Mouse (Mus musculus): ENCODE data around the gene Plpp6. TPM values are rescaled to one million over a fixed set of nuclear protein-coding genes. Genes with fewer than 3 reads are reported as not detected.
"Not testable (repeated sequence)": the region's sequence is repeated elsewhere in the genome, so short reads cannot be mapped to it uniquely, and the experiment has no call there.

Gene Plpp6
- total RNA-seq, 2 experiments from 2014 or later = 5.9 to 6.8 TPM

GRCm38 (mm10) chr19:28970251-28970650 is 6.5 kb downstream of the Plpp6 start:
- intact Hi-C loops (cut with DNase I) = loop anchor here (5.0 kb wide), 1 partner anchor 282 kb away; the partner anchor contains the start of gene Jak2
- no peak for DNase-seq (ENCODE audit: low spot score)

DNA sequence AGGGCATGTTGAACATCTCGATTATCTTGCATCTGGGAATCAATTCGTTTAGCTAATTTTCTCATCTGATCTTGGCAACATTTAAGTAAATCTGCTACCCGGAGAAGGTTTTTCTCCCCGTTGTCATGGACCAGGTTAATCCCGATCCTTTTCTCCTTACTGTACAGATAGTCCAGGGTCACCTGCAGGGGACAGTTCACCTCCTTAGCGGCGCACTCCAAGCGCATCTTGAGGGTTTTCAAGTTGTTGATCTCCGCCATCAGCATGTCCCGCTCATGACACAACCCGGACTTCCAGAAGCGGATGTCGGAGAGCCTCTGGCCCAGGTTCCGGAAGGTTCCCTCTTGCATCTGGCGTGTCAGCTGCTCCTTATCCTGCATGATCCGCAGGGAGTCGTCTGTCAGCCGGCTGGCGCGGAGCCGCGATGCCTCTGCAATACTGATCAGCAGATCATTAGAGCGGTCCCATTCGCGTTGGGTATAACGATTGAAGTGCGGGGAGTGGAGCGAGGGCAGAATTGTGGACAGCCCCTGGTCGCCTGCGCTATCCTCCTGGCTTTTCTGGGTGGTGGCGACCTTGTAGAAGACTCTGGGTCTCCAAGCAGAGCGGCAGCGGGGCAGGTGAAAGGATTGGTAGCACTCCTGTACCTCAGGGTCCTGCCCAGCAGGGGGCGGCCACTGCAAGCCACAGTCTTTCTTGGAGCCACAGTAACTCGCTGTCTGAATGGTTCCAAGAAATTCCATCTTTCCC is 11.3 kb downstream of the Plpp6 start:
- intact Hi-C loops (cut with DNase I) = loop anchor here (1.0 to 5.0 kb wide), 2 partner anchors 277 to 380 kb away; partner anchors contain the start of gene Jak2
- peak; percentile 36 for DNase-seq (ENCODE audit: low spot score)

DNA sequence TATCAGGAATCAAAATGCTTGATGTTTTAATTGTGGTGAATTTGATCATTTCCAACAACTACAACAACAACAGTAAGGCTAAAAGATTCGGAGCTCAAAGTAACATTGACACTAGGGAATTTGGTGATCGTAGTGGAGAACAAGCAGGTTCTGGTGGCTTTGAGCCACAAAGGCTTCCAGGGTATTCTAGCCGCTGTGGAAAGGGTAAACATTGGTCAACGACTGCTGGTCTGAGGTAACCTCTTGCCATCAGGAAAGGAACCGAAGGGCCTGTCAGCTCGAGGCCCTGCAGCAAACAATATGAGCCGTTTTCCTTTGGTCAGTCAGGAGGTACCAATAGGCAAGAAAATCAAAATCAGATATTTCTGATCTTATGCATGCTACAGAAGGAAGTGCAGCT is 18.9 kb downstream of the Plpp6 start:
- intact Hi-C loops (cut with DNase I) = no loop called here
- no peak for DNase-seq (ENCODE audit: low spot score)

DNA sequence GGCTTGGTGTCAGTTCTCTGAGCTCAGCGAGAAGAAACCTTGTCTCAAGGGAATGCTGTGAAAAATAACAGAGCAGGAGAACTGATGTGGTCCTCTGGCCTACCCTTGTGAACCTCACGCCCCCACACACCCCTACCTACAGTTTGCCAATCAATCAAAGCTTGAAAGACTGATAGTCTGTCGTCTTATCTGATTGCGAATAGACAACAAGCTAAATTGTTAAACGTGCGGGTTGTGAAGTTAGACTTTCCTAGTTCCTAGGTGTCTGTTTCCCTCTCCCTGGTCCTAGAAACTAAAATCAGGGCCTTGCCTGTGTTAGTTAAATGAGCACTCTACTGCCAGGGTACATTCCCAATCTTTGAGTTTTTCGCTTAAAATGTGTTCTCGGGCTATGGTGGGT is 25.8 kb downstream of the Plpp6 start:
- intact Hi-C loops (cut with DNase I) = no loop called here

GRCm38 (mm10) chr19:28990194-28990589 is 26.4 kb downstream of the Plpp6 start, which contains the start of gene Cdc37l1:
Cdc37l1 (plus strand) TSS chr19:28990352.
- DNase-seq (ENCODE audit: low spot score) = peak; percentile 97

More for the DNA sequence above, 25.8 kb downstream of the Plpp6 start:
- no peak for DNase-seq (ENCODE audit: low spot score)

DNA sequence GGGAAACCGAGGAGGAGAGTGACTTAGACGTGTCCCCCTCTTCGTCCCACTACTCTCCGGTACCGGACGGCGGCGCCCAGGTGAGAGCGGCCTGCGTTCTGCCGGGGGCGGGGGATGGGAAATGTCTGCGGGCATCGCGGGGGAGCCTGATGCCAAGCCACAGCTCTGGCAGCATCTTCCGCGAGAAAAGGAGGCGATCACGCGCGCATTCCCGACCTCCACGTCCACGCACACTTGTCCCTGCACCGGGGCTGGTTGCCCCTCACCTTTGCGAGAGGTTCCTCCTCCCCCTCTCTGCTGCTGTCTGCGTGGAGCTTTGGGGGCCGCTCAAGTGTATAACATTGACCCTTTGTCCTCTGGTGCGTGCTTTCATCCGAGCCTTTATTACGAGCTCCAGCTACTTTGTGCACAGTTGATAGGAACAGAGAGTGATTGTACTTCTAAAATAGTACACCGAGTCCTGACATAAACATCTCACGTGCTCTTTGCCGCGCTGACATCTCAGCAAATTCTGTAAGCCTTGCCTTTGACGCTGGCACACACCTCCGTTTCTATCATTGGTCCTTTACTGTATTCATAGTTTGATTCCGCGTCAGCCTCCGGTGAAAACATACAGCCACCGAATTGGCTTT is 27.0 kb downstream of the Plpp6 start:
- DNase-seq (ENCODE audit: low spot score) = no peak
- intact Hi-C loops (cut with DNase I) = loop anchor here (5.0 kb wide), 2 partner anchors 57 to 262 kb away; partner anchors contain the start of genes Ak3 and Jak2

More at GRCm38 (mm10) chr19:28990194-28990589, 26.4 kb downstream of the Plpp6 start, which contains the start of gene Cdc37l1:
- intact Hi-C loops (cut with DNase I) = loop anchor here (5.0 kb wide), 2 partner anchors 57 to 262 kb away; partner anchors contain the start of genes Ak3 and Jak2

DNA sequence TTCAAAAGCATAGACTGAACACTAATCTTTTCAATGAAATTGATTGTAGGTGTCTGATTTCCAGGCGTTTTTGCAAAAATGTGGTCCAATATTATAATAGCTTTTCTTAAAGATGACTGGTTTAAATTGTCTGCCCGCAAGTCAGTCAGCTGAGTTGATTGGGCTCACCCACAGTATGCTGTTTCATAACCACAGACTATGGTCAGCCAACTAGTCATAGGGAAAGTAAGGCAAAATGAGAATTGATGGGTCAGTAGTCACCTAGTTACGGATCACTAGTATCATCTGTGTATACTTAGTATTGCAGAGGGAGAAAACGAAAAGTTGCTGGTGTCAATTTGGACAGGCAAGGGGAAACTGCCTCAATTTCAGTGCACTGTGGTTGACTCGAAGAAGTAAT is 27.6 kb downstream of the Plpp6 start:
- no peak for DNase-seq (ENCODE audit: low spot score)
- intact Hi-C loops (cut with DNase I) = loop anchor here (5.0 kb wide), 2 partner anchors 56 to 261 kb away; partner anchors contain the start of genes Ak3 and Jak2

GRCm38 (mm10) chr19:28994870-28995269 is 31.1 kb downstream of the Plpp6 start:
- intact Hi-C loops (cut with DNase I) = loop anchor here (5.0 kb wide), 2 partner anchors 52 to 257 kb away; partner anchors contain the start of genes Ak3 and Jak2
- DNase-seq (ENCODE audit: low spot score) = no peak

DNA sequence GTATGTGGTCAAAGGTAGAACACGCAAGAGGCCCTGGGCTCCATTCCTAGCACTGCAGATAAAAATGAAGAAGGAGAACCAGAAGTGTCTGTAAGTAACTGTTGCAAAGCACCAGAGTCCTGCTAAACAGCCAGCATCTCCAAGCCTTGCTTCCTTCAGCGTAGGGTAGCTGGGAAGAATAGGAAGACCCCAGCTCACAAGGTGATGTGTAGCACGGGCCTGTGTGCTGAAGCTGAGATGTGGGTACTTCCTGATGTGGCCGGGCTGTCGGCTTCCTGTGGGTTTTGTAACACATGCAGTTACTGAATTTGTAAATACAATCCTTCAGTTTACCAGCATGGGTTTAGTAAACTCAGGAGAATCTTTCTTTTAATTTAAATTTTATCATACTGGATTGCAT is 31.6 kb downstream of the Plpp6 start:
- intact Hi-C loops (cut with DNase I) = no loop called here
- DNase-seq (ENCODE audit: low spot score) = no peak

DNA sequence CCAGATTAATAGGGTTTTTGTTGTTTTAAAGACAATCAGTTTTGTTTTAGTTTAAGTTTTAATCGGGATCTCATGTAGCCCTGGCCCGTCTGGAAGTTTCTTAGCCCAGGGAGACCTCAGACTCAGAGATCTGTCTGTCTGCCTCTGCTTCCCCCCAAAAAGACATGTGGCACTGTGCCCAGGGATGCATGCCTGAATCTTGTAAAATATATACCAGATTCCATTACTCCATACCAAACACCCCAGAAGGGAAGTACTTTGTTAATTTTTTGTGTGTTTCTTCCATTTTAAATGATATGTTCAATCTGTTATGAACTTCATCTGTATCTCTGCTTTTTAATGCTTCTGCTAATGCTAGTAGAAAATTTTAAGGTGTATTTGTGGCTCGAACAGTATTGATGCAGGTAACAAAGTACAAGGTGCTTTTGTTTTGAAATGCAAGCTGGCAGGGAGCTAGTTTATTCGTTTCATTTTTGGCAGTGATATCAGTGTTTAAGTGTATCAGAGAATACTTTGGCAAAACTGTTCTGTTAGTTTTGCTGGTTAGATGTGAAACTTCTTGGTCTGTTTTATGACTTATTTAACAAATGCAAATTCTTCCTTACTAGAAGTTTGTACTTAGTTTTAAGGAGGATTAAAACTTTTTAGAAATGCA is 34.4 kb downstream of the Plpp6 start:
- intact Hi-C loops (cut with DNase I) = no loop called here
- DNase-seq (ENCODE audit: low spot score) = no peak

DNA sequence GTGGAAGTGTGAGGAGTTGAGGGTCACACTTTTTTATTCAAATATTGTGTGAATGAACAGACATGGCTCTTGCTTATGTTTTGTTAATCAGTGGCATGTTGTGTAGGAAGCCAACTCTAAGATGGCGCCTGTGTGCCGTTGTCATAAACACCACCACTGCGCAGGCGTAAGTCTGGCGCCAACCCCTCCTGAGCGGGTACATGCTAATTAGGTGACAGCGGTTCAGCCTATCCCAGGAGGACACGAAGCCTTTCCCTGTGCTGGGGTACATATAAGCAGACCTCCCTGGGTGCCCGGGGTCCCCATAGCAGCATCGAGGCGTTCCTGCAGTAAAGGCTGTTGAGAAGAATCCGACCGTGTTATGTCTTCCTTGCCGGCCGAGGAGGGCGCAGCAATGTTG is 36.6 kb downstream of the Plpp6 start:
- DNase-seq (ENCODE audit: low spot score); intact Hi-C loops (cut with DNase I): not testable (repeated sequence)

DNA sequence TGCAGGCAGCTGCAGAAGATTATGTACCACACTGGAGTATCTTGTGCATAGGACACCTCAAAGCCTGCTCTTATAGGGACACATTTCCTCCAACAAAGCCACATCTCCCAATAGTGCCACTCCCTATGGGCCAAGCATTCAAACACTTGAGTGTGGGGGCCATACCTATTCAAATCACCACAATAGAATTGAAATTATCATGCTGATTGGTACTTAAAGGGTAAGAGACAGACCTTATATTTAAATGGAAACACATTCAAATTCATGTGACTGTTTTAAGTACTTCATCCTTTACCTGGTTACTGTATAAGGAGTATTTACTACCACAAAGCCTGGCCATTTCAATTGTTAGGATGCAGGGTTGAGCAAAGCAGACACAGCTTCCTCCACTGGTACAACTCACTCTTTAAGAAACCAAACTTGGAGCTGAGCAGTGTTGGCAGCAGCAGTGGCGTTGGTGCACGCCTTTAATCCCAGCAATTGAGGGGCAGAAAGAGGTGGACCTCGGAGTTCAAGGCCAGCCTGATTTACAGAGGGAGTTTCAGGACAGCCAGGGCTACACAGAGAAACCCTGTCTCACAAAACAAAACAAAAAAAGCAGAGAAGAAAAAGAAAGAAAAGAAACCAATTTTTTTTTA is 44.4 kb downstream of the Plpp6 start:
- intact Hi-C loops (cut with DNase I) = no loop called here

GRCm38 (mm10) chr19:29009046-29009445 is 45.3 kb downstream of the Plpp6 start:
- no peak for DNase-seq (ENCODE audit: low spot score)
- intact Hi-C loops (cut with DNase I) = no loop called here

More for the DNA sequence above, 44.4 kb downstream of the Plpp6 start:
- no peak for DNase-seq (ENCODE audit: low spot score)

GRCm38 (mm10) chr19:29011355-29011990 is 47.7 kb downstream of the Plpp6 start:
- DNase-seq (ENCODE audit: low spot score) = no peak
- intact Hi-C loops (cut with DNase I) = no loop called here

GRCm38 (mm10) chr19:29014466-29015055 is 50.8 kb downstream of the Plpp6 start:
- no peak for DNase-seq (ENCODE audit: low spot score)
- intact Hi-C loops (cut with DNase I) = no loop called here

DNA sequence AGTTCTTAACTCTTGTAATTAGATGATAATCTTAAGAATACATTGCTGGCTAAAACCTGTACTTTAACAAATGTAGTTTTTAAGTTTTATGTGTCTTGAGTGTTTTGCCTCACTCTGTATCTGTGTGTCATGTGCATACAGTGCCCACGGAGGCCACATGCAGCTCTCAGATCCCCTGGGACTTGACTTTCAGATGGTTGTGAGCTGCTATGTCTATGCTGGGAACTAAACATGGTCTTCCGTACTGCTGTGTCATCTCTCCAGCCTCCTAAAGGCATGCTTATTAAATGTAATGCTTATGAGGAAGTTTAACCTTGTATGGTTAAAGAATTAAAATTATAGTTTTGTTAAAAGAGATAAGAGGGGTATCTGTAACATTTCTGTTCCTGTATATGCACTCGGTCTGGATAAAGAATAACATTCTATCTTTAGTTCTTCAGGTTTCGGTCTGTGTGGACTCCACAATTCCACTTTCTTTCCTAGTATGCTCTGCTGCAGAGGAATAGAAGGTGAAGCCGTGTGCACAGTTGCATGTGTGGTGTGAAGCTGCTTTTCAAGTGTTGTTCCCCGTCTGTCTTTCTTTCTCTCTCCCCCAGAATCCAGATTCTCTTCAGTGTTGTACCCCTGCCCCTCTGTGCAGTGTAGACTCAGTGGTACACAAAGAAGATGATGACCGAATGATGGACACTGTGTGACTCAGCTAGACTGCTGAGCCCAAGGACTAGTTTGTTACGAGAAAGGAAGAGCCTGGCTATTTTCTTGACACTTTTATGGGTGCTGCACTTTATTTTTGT is 51.9 kb downstream of the Plpp6 start:
- no peak for DNase-seq (ENCODE audit: low spot score)
- intact Hi-C loops (cut with DNase I) = no loop called here

DNA sequence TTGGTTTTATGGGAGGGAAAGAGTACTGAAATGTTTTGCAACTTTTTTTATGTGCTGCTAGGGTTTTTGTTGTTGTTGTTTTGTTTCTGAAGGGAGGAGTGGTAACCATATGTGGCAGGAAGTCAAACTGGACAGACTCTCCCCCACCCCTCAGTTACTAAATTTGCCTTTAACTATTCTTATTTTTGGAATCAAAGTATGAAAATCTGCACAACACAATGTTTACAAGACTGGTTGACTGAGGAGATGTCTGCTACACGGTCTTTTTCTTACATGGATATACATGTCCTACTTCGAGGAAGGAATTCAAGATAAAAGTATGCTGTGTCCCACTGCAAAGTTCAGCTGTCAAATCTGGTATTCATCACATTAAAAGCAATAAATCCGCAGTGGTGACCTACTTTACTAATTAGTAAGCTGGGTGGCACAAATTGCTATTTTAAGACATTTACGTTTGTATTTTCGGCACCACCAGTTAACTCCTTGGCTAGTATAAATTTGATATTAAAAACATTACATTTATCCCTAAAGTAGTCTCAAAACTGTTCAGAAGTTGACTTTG is 52.5 kb downstream of the Plpp6 start:
- intact Hi-C loops (cut with DNase I) = no loop called here

More for the DNA sequence above, 52.5 kb downstream of the Plpp6 start:
- no peak for DNase-seq (ENCODE audit: low spot score)
